Mouse (Mus musculus): ENCODE results near the gene Cers6. TPM values are rescaled to one million over a fixed set of nuclear protein-coding genes. Genes with fewer than 3 reads are reported as not detected.

Gene Cers6
- polyA plus RNA-seq, 2 experiments, result 2.0 to 6.7 TPM

DNA sequence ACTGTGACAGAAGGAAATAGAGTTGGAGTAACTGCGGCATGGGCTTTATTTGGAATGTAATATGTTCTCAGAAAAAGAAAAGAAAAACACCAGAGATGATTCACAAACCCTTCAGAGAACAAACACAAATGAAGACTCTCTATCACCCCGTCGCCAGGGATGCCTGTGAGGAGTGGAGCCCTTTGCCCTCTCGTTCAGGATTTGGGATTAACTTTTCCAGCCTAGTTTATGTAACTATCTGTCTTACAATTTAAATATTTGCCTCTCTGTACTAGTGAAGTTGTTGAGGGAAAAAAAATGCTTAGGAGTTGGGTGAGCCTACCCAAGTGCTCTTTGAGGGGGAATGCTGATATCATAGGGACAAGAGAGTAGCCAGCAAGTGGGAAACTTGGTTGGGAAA, 71.4 kb downstream of the Cers6 start:
- WGBS (ENCODE audit: insufficient replicate concordance), result 60% methylated on average over 4 of the region's 4 CpGs
- Histone ChIP-seq H3K9ac (replicated peaks) (no peak overlapping the region), H3K4me1 (replicated peaks; ENCODE audit: control insufficient read depth in 2 of 2, insufficient read depth in 2 of 2, low read length in 1 of 2) (peaks cover 23 to 34% of the 10 kb centered on the region in 2 experiments), H3K36me3 (replicated peaks; ENCODE audit: control insufficient read depth, insufficient read depth, low read depth) (no peaks in the 10 kb centered on the region), H3K27ac (no peak overlapping the region), H3K27me3 (ENCODE audit: control insufficient read depth, insufficient read depth, low read length) (no peaks in the 10 kb centered on the region), H3K4me2 (ENCODE audit: low read depth) (no peak overlapping the region), H3K9me3 (ENCODE audit: control insufficient read depth, low read length) (no peaks in the 10 kb centered on the region), H3K4me3 (ENCODE audit: insufficient read depth in 1 of 2, low read depth in 2 of 2, low read length in 2 of 2) (no peak overlapping the region)
- ATAC-seq (ENCODE audit: insufficient read depth) (no peak), DNase-seq (ENCODE audit: low read depth in 3 of 3, low spot score in 3 of 3) (no peak)
- TF ChIP-seq CTCF (IDR thresholded peaks at IDR 0.05; ENCODE audit: low read depth) (no peak), EP300 (IDR thresholded peaks at IDR 0.05; ENCODE audit: low read depth) (no peak)

DNA sequence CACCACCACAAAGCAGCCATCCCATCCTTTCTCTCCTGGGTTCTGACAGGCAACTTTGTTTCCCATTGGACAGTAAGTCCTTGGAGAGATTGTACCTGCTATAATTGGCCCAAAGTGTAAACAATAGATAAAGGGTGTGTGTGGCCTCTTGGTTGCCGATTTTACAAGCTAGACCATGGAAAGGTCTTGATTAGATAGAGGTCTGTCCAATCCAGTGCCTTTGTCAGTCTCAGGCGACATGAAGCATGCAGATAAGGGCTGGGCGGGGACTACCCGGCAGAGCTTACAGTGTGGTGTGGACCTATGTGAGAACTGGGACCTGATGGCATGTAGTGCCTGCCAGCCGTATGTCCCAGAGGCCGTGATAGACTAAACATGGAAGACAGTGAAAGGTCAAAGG, 73.4 kb downstream of the Cers6 start:
- DNase-seq (ENCODE audit: low read depth in 3 of 3, low spot score in 3 of 3) (peak; percentile 52 to 69 (median 63)), ATAC-seq (ENCODE audit: insufficient read depth) (peak; percentile 94)
- Histone ChIP-seq H3K27ac (no peak overlapping the region), H3K4me3 (ENCODE audit: insufficient read depth in 1 of 2, low read depth in 2 of 2, low read length in 2 of 2) (no peak overlapping the region), H3K4me1 (replicated peaks; ENCODE audit: control insufficient read depth in 2 of 2, insufficient read depth in 2 of 2, low read length in 1 of 2) (peaks cover 23 to 34% of the 10 kb centered on the region in 2 experiments), H3K9me3 (ENCODE audit: control insufficient read depth, low read length) (no peaks in the 10 kb centered on the region), H3K9ac (replicated peaks) (no peak overlapping the region), H3K4me2 (ENCODE audit: low read depth) (peak overlapping the region; percentile 34), H3K27me3 (ENCODE audit: control insufficient read depth, insufficient read depth, low read length) (no peaks in the 10 kb centered on the region), H3K36me3 (replicated peaks; ENCODE audit: control insufficient read depth, insufficient read depth, low read depth) (no peaks in the 10 kb centered on the region)
- WGBS (ENCODE audit: insufficient replicate concordance), result 5% methylated on average over 6 of the region's 6 CpGs
- TF ChIP-seq CTCF (IDR thresholded peaks at IDR 0.05; ENCODE audit: low read depth), result no peak
- peak; percentile 72 for TF ChIP-seq EP300 (IDR thresholded peaks at IDR 0.05; ENCODE audit: low read depth)

DNA sequence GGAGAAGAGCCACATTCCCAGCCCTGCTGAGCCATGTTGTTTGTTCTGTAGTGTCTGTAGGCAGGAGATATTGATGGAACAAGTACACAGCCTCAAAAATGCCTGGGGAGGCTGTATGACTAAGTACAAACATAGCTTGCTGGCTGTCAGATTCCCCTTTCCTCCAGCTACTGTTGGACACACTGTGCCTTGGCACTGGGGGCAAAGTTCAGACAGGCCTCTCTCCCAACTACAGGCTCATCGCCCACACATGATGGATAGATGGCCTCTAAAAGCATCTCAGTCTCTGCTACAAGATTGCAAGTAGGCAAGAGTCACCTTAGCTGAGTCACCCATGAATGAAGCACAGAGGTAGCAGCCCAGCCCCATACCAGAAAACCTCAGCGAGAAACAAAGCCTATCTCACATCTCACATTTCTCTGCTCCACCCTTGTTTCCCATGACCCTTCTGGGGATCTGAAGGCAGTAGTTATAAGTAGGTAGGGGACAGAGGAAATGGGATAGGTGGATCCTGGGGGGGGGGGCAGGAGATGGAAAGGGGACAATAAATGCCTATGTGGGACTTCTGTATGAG, 74.6 kb downstream of the Cers6 start:
- Histone ChIP-seq H3K27me3 (ENCODE audit: control insufficient read depth, insufficient read depth, low read length) (no peaks in the 10 kb centered on the region), H3K9ac (replicated peaks) (no peak overlapping the region), H3K36me3 (replicated peaks; ENCODE audit: control insufficient read depth, insufficient read depth, low read depth) (no peaks in the 10 kb centered on the region), H3K9me3 (ENCODE audit: control insufficient read depth, low read length) (no peaks in the 10 kb centered on the region), H3K4me3 (ENCODE audit: insufficient read depth in 1 of 2, low read depth in 2 of 2, low read length in 2 of 2) (no peak overlapping the region), H3K4me2 (ENCODE audit: low read depth) (no peak overlapping the region), H3K27ac (no peak overlapping the region), H3K4me1 (replicated peaks; ENCODE audit: control insufficient read depth in 2 of 2, insufficient read depth in 2 of 2, low read length in 1 of 2) (peaks cover 23 to 33% of the 10 kb centered on the region in 2 experiments)
- ATAC-seq (ENCODE audit: insufficient read depth) (peak; percentile 47), DNase-seq (ENCODE audit: low read depth in 3 of 3, low spot score in 3 of 3) (peak in 1 of 3 experiments; percentile 16)
- 31% methylated on average over 2 of the region's 2 CpGs for WGBS (ENCODE audit: insufficient replicate concordance)
- 0 out of 2 replicates have a peak, but pooled peaks have one; percentile 11 for TF ChIP-seq EP300 (IDR thresholded peaks at IDR 0.05; ENCODE audit: low read depth)
- no peak for TF ChIP-seq CTCF (IDR thresholded peaks at IDR 0.05; ENCODE audit: low read depth)

DNA sequence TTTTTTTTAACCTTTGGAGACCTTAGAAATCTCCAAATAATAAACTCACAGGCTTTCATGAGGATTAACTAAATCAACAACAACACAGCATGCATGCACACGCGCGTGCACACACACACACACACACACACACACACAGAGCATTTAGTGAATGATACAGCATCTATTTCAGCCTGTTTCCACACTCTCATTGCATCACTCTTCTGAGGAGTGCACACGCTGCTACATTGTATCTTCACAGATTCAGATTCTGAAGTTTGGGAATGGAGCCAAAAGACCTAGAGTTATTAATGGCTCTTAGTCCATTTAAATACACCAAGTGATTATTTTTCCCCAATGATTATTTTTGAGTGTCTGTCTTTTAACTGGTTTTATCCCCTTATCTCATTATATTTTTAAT, 75.5 kb downstream of the Cers6 start:
- H3K36me3 ChIP-seq (replicated peaks; ENCODE audit: control insufficient read depth, insufficient read depth, low read depth), result no peaks in the 10 kb centered on the region
- H3K27me3 ChIP-seq (ENCODE audit: control insufficient read depth, insufficient read depth, low read length), result no peaks in the 10 kb centered on the region
- H3K4me2 ChIP-seq (ENCODE audit: low read depth), result no peak overlapping the region
- TF ChIP-seq EP300 (IDR thresholded peaks at IDR 0.05; ENCODE audit: low read depth) (no peak), CTCF (IDR thresholded peaks at IDR 0.05; ENCODE audit: low read depth) (no peak)
- H3K9ac ChIP-seq (replicated peaks), result no peak overlapping the region
- no peaks in the 10 kb centered on the region for H3K9me3 ChIP-seq (ENCODE audit: control insufficient read depth, low read length)
- WGBS (ENCODE audit: insufficient replicate concordance), result 74% methylated on average over 4 of the region's 4 CpGs
- H3K4me3 ChIP-seq (ENCODE audit: insufficient read depth in 1 of 2, low read depth in 2 of 2, low read length in 2 of 2), result no peak overlapping the region
- no peak overlapping the region for H3K27ac ChIP-seq
- H3K4me1 ChIP-seq (replicated peaks; ENCODE audit: control insufficient read depth in 2 of 2, insufficient read depth in 2 of 2, low read length in 1 of 2), result peaks cover 23 to 31% of the 10 kb centered on the region in 2 experiments
- no peak for ATAC-seq (ENCODE audit: insufficient read depth)
- DNase-seq (ENCODE audit: low read depth in 3 of 3, low spot score in 3 of 3), result no peak

DNA sequence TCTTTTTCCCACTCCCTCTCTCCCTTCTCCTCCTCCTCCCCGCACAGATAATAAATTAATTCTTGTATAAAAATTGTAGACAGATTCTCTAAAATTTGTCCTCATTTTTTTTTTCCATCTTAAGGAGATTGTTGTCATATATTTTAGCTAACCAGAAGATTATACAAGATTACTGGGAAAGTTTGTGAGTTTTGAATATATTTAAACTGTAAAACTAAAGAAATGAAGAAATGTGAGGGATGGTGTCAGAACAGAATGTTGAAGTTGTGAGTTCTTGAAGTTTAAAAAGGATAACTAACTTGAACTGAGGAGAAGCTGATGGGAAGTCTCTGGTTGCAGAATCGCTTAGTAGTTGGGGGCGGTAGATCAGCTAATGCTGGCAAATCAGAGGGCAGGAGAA, 76.6 kb downstream of the Cers6 start:
- H3K4me2 ChIP-seq (ENCODE audit: low read depth), result no peak overlapping the region
- ATAC-seq (ENCODE audit: insufficient read depth), result no peak
- no peaks in the 10 kb centered on the region for H3K9me3 ChIP-seq (ENCODE audit: control insufficient read depth, low read length)
- peaks cover 23 to 31% of the 10 kb centered on the region in 2 experiments for H3K4me1 ChIP-seq (replicated peaks; ENCODE audit: control insufficient read depth in 2 of 2, insufficient read depth in 2 of 2, low read length in 1 of 2)
- H3K9ac ChIP-seq (replicated peaks), result no peak overlapping the region
- H3K27ac ChIP-seq, result no peak overlapping the region
- H3K27me3 ChIP-seq (ENCODE audit: control insufficient read depth, insufficient read depth, low read length), result no peaks in the 10 kb centered on the region
- WGBS (ENCODE audit: insufficient replicate concordance), result 77% methylated on average over 3 of the region's 3 CpGs
- no peaks in the 10 kb centered on the region for H3K36me3 ChIP-seq (replicated peaks; ENCODE audit: control insufficient read depth, insufficient read depth, low read depth)
- DNase-seq (ENCODE audit: low read depth in 3 of 3, low spot score in 3 of 3), result no peak
- TF ChIP-seq EP300 (IDR thresholded peaks at IDR 0.05; ENCODE audit: low read depth) (no peak), CTCF (IDR thresholded peaks at IDR 0.05; ENCODE audit: low read depth) (no peak)
- no peak overlapping the region for H3K4me3 ChIP-seq (ENCODE audit: insufficient read depth in 1 of 2, low read depth in 2 of 2, low read length in 2 of 2)

Data from liver, embryonic 14.5 days (tissue).